Mouse (Mus musculus) kidney, postnatal 0 days (tissue): Measurements from ENCODE around the gene Map4k1. TPM values are rescaled to one million over a fixed set of nuclear protein-coding genes. Genes with fewer than 3 reads are reported as not detected.

Experiments used
- ATAC-seq: fragments of 200-750 bp; cut with Nextera tagmentation; replicated peaks from 2 replicates; pipeline ENCODE4 v1.8.0; 2017; ENCODE audit warnings: low read depth, moderate number of reproducible peaks, moderate TSS enrichment, moderate library complexity; ENCODE audit not compliant: low FRiP score
- DNase-seq: peaks from one replicate; pipeline ENCODE4 v3.0.0-alpha.2; 2016; ENCODE audit warnings: low spot score
- H3K27ac ChIP-seq: fragments of 300-500 bp; sonication (generic); 2 replicates; pipeline ENCODE4 v1.5.1; 2014; ENCODE audit warnings: mild to moderate bottlenecking
- H3K27me3 ChIP-seq: fragments of 300-500 bp; sonication (generic); 2 replicates; pipeline ENCODE4 v1.6.1; 2014; ENCODE audit warnings: low read length, mixed read lengths; ENCODE audit not compliant: insufficient read depth
- H3K36me3 ChIP-seq: fragments of 300-500 bp; sonication (generic); 2 replicates; pipeline ENCODE4 v1.6.1; 2014; ENCODE audit warnings: low read length, mixed read lengths; ENCODE audit not compliant: insufficient read depth
- H3K4me1 ChIP-seq: fragments of 300-500 bp; sonication (generic); replicated peaks from 2 replicates; pipeline ENCODE4 v1.6.1; 2014; ENCODE audit warnings: antibody characterized with exemption, low read length, mixed read lengths; ENCODE audit not compliant: insufficient read depth
- H3K4me2 ChIP-seq: fragments of 300-500 bp; sonication (generic); 2 replicates; pipeline ENCODE4 v1.6.1; 2014; ENCODE audit warnings: mild to moderate bottlenecking, low read length, moderate library complexity, mixed read lengths
- H3K4me3 ChIP-seq: fragments of 300-500 bp; sonication (generic); replicated peaks from 2 replicates; pipeline ENCODE4 v1.5.1; 2014; ENCODE audit warnings: low read depth, low read length
- H3K9ac ChIP-seq: fragments of 300-500 bp; sonication (generic); 2 replicates; pipeline ENCODE4 v1.6.1; 2014; ENCODE audit warnings: low read depth, low read length
- H3K9me3 ChIP-seq: fragments of 300-500 bp; sonication (generic); replicated peaks from 2 replicates; pipeline ENCODE4 v1.6.1; 2016; ENCODE audit warnings: low read length, inconsistent platforms, mixed read lengths
- CTCF ChIP-seq: IDR thresholded peaks from 2 replicates; pipeline ENCODE4 v1.5.1; 2016; ENCODE audit warnings: antibody characterized with exemption, low read depth, mild to moderate bottlenecking, moderate library complexity
- WGBS: fragments of 180-500 bp; shearing (Covaris S2); extraction: QIAGEN DNeasy Blood & Tissue Kit; methylation state at CpG from one replicate; pipeline ENCODE4 v1.1.7; 2014; 5-methylcytosine and 5-hydroxymethylcytosine counted together
- polyA plus RNA-seq: library from polyadenylated mRNA; unstranded; fragments of >200 nt; fragmentation: Nextera tagmentation; extraction: Ambion mirVana; gene quantifications from 2 replicates; pipeline ENCODE4 v1.2.1, GENCODE M21; 2015

Gene Map4k1
- 7.6 and 9.5 TPM in 2 replicates for polyA plus RNA-seq

GRCm38 (mm10) chr7:28981651-28982273, at the start of gene Map4k1, which contains the start of gene Eif3k:
Gene Map4k1, plus strand, starts transcription at chr7:28982050.
Gene Eif3k, minus strand, starts transcription at chr7:28981864.
- under 1% methylated on average over 34 of the region's 36 CpGs for WGBS
- ATAC-seq, result peak; percentile 93
- TF ChIP-seq CTCF, result peak; percentile 42

GRCm38 (mm10) chr7:28932421-28933041, 49.3 kb upstream of the Map4k1 start:
- Histone ChIP-seq H3K36me3 (no peaks in the 10 kb centered on the region), H3K27ac (peak overlapping the region; percentile 86), H3K9me3 (no peaks in the 10 kb centered on the region), H3K4me1 (peaks cover 45% of the 10 kb centered on the region), H3K27me3 (no peaks in the 10 kb centered on the region), H3K4me2 (no peak overlapping the region), H3K9ac (no peak overlapping the region), H3K4me3 (no peak overlapping the region)
- 61% methylated on average over 6 of the region's 6 CpGs for WGBS
- no peak for TF ChIP-seq CTCF
- ATAC-seq (no peak), DNase-seq (no peak)

More at GRCm38 (mm10) chr7:28981651-28982273, at the start of gene Map4k1, which contains the start of gene Eif3k:
- Histone ChIP-seq H3K4me3 (peak within 1 kb of the TSS; percentile 68), H3K36me3 (peaks cover 25% of the 10 kb centered on the region), H3K4me2 (peak within 1 kb of the TSS; percentile 84), H3K9ac (peak within 1 kb of the TSS; percentile 69), H3K27ac (peak within 1 kb of the TSS; percentile 95), H3K27me3 (no peaks in the 10 kb centered on the region), H3K9me3 (no peaks in the 10 kb centered on the region), H3K4me1 (peaks cover 6% of the 10 kb centered on the region)
- peak; percentile 100 for DNase-seq

GRCm38 (mm10) chr7:28933825-28934224, 48.0 kb upstream of the Map4k1 start:
- Histone ChIP-seq H3K4me1 (peaks cover 50% of the 10 kb centered on the region), H3K27me3 (no peaks in the 10 kb centered on the region)

GRCm38 (mm10) chr7:28936787-28937186, 45.1 kb upstream of the Map4k1 start:
- Histone ChIP-seq H3K27ac (peak overlapping the region; percentile 75), H3K4me1 (peaks cover 56% of the 10 kb centered on the region), H3K4me2 (no peak overlapping the region), H3K36me3 (no peaks in the 10 kb centered on the region), H3K4me3 (no peak overlapping the region), H3K27me3 (no peaks in the 10 kb centered on the region), H3K9me3 (no peaks in the 10 kb centered on the region), H3K9ac (0 out of 2 replicates have a peak overlapping the region, but pooled peaks have one; percentile 5)
- ATAC-seq, result no peak
- 31% methylated on average over 4 of the region's 4 CpGs for WGBS
- no peak for TF ChIP-seq CTCF
- DNase-seq, result no peak

More at GRCm38 (mm10) chr7:28933825-28934224, 48.0 kb upstream of the Map4k1 start:
- Histone ChIP-seq H3K27ac (no peak overlapping the region), H3K36me3 (no peaks in the 10 kb centered on the region), H3K9ac (no peak overlapping the region), H3K9me3 (no peaks in the 10 kb centered on the region), H3K4me3 (no peak overlapping the region), H3K4me2 (no peak overlapping the region)
- WGBS, result 80% methylated on average over 2 of the region's 2 CpGs
- DNase-seq (no peak), ATAC-seq (no peak)
- no peak for TF ChIP-seq CTCF

GRCm38 (mm10) chr7:28938654-28939053, 43.2 kb upstream of the Map4k1 start:
- H3K4me2 ChIP-seq, result no peak overlapping the region
- ATAC-seq (no peak), DNase-seq (no peak)
- no peak overlapping the region for H3K4me3 ChIP-seq
- H3K36me3 ChIP-seq, result no peaks in the 10 kb centered on the region
- TF ChIP-seq CTCF, result no peak
- no peak overlapping the region for H3K9ac ChIP-seq
- peak overlapping the region; percentile 84; the same call in 1 of the 2 replicates for H3K27ac ChIP-seq
- H3K27me3 ChIP-seq, result no peaks in the 10 kb centered on the region
- H3K4me1 ChIP-seq, result peaks cover 64% of the 10 kb centered on the region
- no peaks in the 10 kb centered on the region for H3K9me3 ChIP-seq
- 66% methylated on average over 4 of the region's 4 CpGs for WGBS

GRCm38 (mm10) chr7:28939418-28940183, 42.2 kb upstream of the Map4k1 start:
- no peaks in the 10 kb centered on the region for H3K27me3 ChIP-seq
- no peak for ATAC-seq
- no peak overlapping the region; the same call in 1 of the 2 replicates for H3K9ac ChIP-seq
- TF ChIP-seq CTCF, result no peak
- H3K9me3 ChIP-seq, result no peaks in the 10 kb centered on the region
- DNase-seq, result no peak
- no peak overlapping the region for H3K4me2 ChIP-seq
- H3K36me3 ChIP-seq, result no peaks in the 10 kb centered on the region
- no peak overlapping the region for H3K4me3 ChIP-seq
- peak overlapping the region; percentile 84 for H3K27ac ChIP-seq
- 39% methylated on average over 7 of the region's 7 CpGs for WGBS
- H3K4me1 ChIP-seq, result peaks cover 60% of the 10 kb centered on the region
